Mouse (Mus musculus) cerebellum, adult 2 months (tissue): ENCODE data around the gene Nsg2.

Experiments
- CTCF ChIP-seq: fragments of 200-500 bp; IDR thresholded peaks from 2 replicates; pipeline ENCODE4 v1.5.1; 2011; ENCODE audit warnings: low read depth, mild to moderate bottlenecking, control low read depth, low read length, moderate library complexity, borderline replicate concordance; ENCODE audit not compliant: insufficient read depth
- POLR2A ChIP-seq: fragments of 200-500 bp; IDR thresholded peaks from 2 replicates; pipeline ENCODE4 v1.6.1; 2011; ENCODE audit warnings: low read length, control low read depth, borderline replicate concordance; ENCODE audit not compliant: insufficient read depth

GRCm38 (mm10) chr11:32075163-32075562, 74.9 kb downstream of the Nsg2 start:
- TF ChIP-seq CTCF, result no peak
- TF ChIP-seq POLR2A, result no peak
